Mouse (Mus musculus) CD8-positive naive resting alpha-beta T cell, adult 2 months (primary cell): ENCODE results near the gene Per1.

ENCODE experiments used
- DNase-seq, 2 experiments: peaks; one replicate each; pipeline ENCODE4 v3.0.0; 2022; ENCODE audit warnings: low read depth in 2 of 2, low spot score in 2 of 2

Gene Per1

DNA sequence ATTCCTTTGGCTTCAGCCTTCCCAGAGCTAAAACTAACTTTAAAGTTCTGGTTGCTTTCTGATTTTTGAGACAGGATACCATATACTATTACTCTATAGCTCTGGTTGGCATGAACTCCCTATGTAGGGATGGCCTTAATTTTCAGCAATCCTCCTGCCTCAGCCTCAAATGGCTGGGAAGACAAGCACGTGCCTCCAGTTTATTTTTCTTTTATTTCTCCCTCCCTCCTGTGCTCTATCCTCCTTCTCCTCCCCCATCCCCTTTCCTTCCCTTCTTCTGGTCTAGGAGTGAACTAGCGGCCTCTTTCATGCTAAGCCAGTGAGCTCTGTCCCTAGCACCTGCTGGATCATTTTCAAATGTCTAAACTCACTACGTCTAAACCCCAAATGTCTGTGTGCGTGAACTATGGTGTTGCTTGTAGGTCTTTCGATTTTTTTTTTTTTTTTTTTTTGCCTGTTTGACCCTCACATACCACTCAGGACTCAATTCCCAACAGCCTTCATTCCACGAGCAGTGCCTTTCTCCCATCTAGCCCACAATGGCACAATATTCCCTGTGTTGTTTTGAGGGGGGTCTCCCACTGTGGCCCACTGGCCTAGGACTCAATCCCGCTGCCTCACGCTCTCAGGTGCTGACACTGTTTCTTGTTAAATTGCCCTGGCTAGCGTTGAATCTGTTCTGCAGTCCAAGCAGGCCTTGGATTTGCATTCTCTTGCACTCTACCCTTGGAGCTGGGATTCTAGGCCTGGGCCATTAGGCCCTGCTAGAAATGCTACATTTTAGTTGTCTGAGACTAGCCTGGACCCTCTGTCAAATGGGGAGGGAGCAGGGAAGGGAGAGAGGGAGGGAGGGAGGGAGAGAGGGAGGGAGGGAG is 30.5 kb upstream of the Per1 start:
- DNase-seq = no peak

DNA sequence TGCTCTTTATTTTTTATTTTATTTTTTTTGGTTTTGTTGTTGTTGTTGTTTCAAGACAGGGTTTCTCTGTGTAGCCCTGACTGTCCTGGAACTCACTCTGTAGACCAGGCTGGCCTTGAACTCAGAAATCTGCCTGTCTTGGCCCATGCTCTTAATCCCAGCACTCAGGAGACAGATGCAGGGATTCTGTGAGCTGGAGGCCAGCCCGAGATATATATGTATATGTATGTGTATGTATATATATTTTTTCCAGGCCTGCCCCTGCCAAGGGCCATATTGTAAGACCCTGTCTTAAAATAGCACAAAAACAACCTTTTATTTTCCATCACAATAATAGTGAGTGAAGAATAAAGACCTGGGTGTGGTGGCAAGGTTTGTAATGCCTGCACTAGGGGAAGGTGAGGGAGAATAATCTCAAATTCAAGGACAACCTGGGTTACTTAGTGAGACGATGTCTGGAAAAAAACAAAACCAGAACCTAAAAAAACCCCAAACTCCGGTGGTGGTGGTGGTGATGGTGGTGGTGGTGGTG is 29.6 kb upstream of the Per1 start:
- DNase-seq = no peak

DNA sequence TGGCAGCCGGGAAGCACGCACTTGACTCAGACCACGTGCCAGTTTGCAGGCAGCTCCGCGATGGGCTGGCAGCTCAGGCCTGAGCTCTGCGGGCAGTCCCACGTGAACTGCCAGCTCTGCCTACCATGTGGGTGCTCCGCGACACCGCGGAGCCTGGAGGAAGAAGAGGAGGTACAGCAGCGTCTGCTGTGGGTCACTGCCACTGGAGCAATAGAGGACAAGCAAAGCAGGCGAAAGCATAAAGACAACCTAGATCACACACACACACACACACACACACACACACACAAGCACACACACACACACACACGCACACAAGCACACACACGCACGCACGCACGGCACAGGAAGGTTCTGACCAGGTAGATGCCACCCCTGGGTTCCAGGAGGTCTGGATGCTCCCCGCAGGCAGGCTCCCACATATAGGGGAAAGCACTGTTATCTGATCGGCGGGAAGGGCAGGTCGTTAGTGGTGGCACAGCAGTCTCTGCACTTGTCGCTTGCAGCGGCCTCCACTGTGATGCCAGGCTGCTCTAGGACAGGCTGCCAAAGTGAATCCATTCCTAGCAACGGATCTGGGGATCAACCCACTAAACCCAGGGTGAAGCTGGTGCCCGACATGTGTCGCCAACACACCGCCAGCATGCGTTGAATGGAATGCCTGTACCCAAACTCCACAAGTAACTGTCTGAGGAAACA is 28.7 kb upstream of the Per1 start:
- no peak for DNase-seq

DNA sequence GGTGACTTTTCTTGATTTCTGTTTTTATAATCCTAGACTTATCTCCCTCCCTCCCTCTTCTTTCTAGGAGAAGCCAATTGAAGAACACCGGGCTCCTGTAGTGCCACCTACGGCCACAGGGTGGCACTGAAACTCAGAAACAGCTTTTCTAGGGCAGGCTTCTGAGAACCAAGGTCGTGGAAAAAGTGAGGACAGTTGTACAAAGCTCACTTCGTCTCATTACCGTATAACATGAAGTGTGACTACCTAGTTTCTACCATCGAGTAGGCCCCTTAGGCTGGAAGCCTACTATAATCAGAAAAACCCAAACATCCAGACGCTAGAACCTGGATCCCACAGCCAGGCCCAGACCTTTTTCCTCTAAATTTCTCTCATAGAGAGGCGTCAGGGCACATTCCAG is 28.1 kb upstream of the Per1 start:
- DNase-seq = peak; percentile 80 to 86

DNA sequence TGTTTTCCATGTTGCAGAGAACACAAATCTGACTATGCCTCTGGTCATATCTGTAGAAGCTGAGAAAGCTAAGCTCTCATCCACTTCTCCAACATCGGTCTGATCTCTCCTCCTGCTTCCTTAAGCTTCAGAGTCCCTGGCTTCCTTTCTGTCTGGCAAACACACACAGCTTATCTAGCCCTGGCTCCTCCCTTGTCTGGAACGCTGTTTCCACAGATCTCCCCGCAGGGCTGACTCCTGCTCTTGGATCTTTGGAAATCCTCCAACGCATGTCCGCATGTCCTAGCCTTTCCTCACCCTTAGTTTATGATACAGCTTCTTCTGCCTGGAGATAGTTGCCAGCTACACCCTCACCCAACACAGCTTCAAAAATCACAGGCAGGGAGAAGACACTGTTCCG is 27.4 kb upstream of the Per1 start:
- no peak for DNase-seq

DNA sequence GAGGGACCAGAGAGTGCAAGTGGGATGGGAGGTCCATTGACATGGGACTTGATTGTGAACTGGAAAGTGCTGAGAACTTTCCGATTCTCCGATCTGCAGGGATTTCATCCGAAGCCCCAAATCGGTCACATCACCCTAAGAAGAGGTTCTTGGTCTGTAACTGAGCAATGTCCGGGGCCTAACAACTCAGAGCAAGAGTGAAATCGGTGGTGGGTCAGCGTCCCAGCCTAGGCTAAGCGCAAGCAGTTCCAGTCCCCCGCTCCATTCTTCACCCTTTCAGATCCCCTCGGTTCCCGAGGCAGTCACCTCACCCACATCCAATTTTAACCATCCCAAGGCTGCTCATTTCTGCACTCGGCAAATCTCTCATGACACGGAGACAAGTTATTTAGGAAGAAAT is 24.9 kb upstream of the Per1 start:
- DNase-seq = no peak

DNA sequence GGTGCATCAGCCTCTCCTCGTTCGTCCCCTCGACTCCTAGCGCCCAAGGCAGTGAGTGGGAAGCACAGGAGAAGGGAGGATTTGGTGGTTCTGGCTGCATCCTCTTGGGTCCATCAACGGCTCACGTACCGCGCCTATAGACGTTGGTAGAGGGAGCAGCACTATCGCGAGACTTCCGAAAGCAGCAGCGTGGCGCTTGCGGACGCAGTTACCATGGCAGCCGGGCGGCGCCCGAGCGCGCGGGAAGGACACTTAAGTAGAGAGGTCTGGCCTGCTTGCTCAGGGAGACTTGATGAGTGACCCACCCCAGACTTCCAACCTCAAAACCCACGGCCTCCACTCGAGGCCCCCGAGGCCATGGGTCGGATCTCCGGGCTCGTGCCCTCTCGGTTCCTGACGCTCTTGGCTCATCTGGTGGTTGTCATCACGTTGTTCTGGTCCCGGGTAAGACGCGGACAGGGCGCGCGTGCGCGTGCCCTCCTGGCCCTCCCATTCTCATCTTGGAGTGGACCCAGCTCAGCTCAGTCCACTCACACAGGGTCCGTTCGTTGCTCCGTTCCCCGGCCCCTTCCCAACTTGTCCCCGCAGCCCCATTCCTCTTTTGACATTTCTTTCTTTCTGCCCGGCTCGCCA is 24.3 kb upstream of the Per1 start, which contains the start of gene Tmem107:
Gene Tmem107, plus strand, starts transcription at position 217 of the 633 bp plus-strand sequence.
- DNase-seq = peak; percentile 84 to 89

DNA sequence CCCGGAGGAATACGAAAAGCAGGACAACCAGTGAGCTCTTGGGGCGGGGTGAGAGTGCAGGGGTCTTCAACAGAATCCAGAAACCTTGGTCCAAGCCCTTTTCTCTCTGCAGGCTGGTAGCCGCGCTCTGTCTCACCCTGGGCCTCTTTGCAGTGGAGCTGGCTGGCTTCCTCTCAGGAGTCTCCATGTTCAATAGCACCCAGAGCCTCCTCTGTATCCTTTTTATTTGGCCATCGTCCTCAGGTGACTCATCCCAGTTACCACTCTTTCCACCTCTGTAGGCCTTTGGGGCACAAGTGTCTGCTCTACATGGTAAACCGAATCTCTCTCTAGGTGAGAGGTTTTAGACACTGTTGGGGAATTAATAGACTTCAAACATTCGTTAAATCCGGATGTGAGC is 23.8 kb upstream of the Per1 start:
- no peak for DNase-seq

DNA sequence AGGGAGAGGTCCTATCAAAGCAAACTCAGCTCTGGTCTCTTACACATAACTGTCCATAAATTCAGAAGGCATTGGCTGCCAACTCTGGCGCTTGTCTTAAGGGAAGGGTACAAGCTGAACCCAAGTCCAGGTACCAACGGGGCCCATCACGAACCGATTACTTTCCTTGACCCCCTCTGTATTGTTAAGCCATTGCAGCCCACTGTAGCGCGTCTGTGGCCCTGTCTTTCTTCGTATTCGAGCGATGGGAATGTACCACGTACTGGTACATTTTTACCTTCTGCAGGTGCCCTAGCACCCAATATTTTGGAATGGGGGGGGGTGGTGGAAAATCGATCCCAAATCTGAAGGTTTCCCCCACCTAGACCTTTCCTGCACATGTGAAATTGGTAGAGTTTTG is 22.8 kb upstream of the Per1 start:
- no peak for DNase-seq

DNA sequence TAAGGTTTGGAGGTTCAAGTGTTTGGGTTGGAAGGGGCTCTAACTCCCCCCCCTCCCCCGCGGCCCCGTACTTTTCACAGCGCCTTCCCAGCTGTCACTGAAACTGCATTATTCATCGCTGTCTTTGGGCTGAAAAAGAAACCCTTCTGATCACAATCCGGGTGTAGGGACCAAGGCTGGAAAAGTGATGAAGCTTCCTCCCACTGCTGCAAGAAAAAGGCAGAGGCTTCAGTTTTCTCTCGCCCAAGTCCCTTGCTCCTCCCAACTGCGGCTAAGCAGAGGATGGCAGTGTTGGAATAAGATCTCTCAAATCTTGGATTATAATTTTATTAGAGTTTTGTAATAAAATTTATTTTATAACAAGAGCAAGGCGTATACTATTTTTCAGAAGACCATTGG is 22.4 kb upstream of the Per1 start:
- DNase-seq = no peak

DNA sequence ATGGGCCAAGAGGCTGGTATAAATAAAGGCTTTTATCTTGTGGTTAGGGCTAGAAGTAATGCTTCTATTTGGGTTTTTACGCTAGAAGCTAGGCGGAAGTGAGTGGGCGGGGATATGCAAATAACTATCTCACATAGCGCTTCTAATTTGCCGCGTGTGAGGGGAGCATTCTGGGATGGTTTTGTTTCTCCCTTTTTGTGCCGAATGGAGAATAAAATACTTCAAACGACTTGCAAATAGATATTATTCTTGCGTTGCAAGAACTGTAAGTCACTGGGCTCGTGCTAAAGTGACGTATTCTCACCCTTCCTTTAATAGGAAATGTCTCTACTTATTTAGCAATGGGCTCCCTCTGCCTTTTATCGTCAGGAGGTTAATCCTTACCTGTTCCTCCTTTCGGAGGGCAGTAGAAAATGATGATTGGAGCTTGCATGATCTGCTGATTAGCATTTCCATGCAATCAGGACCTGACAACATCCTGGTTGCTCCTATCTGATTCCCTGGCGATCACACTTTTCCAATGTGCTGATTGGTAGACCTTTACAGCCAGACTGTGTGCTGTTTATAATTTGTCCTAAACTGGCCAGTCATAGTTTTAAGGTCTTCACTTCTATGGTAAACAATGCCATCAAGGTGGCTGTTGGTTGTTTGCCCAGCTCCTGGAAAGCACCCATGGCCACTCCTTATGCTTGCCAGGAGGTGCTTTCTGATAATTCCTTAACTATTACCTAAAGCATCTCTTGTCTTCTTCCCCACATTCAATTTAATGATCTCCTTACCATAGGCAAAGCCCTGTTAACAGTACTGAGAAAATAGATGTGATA is 21.7 kb upstream of the Per1 start:
- DNase-seq = peak; percentile 89 to 91

DNA sequence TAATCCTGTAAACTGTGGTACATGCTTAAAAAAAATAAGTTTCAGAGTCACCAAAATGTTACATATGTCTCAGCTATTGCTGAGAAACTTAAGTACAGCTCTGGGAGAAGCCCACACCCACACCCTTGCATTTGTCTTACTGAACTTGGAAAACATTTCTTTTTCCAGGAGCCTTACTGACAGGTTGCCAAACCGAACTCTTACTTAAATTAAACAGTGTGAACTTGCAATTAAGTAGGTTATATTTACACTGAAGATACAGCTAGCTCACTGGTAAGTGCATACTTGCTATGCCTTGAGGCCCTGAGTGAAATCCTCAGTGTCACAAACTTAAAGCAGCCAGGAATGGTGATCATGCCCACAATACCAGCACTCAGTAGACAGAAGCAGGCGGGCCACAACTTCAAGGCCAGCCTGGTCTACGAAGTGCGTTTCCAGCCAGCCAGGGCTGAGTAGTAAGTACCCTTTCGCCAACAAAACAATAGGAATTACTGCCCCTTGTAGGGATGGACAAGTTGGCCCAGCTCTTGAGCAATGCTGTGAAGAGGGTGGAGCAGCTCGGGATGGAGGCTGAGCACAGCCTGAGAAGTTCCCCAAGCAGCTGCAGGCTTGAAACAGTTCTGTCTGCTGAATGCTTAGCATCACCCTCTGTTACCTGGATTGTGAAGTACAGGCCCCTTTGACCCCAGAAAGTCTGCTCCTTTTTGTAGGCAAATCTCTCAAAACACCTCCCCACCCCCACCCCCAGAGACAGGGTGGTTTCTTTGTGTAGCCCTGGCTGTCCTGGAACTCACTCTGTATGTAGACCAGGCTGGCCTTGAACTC is 20.9 kb upstream of the Per1 start:
- no peak for DNase-seq

DNA sequence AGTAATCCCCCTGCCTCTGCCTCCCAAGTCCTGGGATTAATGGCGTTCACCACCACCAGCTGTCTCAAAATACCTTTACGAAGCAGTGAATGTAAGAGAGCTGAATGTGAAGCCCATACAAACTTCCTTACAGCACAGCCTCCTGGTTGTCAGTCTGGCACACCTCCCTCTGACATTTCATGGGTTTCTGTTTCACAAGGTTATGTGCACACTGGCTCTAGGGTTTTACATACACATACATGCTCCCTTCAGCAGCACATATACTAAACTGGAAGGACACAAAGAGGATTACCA is 20.3 kb upstream of the Per1 start:
- no peak for DNase-seq

DNA sequence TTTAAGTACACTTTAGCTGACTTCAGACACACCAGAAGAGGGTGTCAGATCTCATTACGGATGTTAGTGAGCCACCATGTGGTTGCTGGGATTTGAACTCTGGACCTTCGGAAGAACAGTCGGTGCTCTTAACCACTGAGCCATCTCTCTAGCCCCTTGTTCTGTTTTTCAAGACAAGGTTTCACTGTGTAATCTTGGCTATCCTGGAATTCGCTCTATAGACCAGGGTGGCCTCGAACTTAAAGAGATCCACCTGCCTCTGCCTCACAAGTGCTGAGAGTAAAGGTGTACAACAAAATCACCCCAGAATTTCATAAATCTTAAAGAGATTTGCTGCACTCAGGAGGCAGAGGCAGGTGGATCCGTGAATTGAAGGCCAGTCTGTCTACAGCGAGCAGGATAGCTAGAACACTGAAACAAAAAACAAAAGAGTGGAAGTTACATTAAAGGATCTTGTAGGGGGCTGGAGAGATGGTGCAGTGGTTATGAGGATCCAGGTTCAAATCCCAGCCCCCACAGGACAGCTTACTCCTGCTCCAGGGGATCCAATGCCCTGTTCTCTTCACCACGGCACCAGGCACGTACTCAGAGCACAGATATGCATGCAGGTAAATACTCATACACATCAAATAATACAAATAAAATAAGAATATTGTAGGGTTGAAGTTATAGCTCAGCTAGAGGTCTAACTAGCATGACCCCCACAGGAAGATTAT is 19.1 kb upstream of the Per1 start:
- DNase-seq = no peak

DNA sequence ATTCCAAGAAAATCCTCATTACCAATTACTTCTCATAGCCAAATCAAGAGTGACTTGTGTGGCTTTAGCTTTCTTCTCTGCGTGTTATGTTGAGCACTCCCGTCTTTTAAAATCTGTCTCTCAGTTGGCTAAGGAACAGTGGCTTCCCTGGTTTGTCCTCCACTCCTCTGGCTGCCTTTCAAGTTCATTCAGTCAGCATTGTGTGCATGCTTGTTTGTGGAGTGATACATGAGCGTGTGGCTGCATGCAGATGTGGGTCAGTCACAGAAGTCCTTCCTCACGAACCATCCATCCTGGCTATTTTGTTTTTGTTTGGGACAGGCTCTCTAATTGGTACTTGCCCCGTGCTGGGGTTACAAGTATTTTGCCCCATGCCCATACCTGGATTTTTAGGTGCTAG is 18.4 kb upstream of the Per1 start:
- DNase-seq = no peak

DNA sequence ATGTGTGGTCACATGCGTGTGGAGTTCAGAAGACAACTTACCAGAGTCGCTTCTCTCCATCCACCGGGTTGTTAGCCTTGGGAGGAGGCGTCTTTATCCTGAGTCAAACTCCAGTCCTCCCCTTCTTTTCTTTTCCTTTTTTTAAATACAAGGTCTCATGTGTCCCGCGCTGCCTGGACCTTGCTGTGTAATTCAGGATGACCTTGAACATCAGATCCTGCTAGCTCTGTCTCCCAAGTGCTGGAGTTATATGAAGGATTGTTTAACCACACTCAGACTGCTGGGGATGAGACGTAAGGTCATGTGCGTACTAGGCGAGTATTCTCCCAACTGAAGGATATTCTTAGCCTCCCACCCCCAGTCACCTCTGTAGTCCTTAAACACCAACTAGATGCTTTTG is 17.7 kb upstream of the Per1 start:
- no peak for DNase-seq

DNA sequence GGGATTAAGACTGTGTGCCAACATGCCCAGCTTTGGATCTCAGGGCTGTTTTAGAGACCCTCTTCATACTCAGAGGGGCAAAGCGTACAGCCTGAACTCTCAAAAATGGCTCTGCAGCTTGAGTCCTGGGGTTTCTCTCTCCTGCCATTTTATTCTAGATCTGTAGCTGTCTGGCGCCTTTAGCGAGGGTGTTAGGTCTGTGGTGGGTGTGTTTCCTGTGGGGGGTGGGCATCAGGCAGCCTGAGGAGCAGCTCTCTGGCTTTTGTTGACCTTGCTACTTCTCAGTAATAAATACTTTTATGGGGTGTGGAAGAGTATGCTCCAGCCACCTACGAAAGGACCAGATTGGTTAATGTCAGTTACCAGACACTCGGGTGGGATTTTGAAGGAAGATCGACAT is 17.0 kb upstream of the Per1 start:
- no peak for DNase-seq

DNA sequence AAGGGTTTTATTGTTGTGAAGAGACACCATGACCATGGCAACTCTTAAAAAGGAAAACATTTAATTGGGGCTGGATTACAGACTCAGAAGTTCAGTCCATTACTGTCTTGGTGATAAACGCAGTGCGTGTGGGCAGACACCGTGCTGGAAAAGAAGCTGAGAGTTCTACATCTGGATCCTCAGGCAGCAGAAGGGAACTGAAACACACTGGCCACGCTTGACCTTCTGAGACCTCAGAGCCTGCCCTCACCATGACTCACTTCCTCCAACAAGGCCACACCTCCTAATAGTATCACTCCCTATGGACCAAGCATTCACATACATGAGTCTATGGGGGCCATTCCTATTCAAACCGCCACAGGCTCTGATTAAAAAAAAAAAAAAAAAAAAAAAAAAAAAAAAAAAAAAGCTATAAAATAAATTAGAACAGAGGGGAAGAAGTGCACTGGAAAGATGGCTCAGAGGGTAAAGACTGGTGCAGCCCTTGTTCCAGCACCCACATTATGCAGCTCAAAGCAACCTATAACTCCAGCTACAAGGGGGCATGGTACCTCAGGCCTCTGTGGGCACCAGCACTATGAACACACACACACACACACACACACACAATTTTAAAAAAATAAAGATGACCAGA is 16.1 kb upstream of the Per1 start:
- no peak for DNase-seq
